Mouse (Mus musculus) liver, postnatal 0 days (tissue): ENCODE results near the gene Ly6g.

ENCODE experiments used
- CTCF ChIP-seq: sonication (generic); IDR thresholded peaks from 2 replicates; pipeline ENCODE4 v1.5.1; 2016; ENCODE audit warnings: antibody characterized with exemption, low read depth
- EP300 ChIP-seq: IDR thresholded peaks from 2 replicates; pipeline ENCODE4 v1.6.1; 2016; ENCODE audit warnings: antibody characterized with exemption, low read depth, mild to moderate bottlenecking

DNA sequence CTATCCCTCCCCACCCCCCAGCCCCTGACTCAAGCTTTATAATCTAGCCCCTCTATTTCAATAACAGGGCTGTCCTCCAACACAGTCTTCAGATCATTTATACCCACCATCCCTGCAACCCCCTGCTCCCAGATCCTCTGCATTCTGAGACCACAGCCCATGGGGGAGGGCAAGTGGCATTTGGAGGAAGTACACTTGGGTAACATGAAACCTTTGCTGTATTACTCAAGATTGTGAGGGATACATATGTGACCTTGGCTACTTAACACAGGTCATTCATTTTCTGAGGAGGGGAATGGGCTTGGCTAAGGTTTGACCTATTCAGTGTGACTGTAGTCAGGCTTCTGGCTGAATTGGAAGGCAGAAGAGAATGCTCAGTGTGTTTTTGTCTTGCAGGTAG, 2.0 kb upstream of the Ly6g start:
- TF ChIP-seq EP300 (no peak), CTCF (no peak)
